Mouse (Mus musculus) G1E (cell line): ENCODE data around the gene Tpm1. TPM values are rescaled to one million over a fixed set of nuclear protein-coding genes. Genes with fewer than 3 reads are reported as not detected.

Experiments used
- ATAC-seq: 2 replicates; pipeline ENCODE4 v1.8.0; 2016; ENCODE audit warnings: mild to moderate bottlenecking; ENCODE audit not compliant: insufficient number of reproducible peaks, poor library complexity, low FRiP score, severe bottlenecking; ENCODE audit errors: extremely low read depth
- DNase-seq: peaks from one replicate; pipeline ENCODE4 v3.0.0; 2012; ENCODE audit warnings: low spot score
- H3K27me3 ChIP-seq: 2 replicates; pipeline ENCODE4 v1.6.1; 2012; ENCODE audit warnings: mild to moderate bottlenecking, low read length, inconsistent platforms; ENCODE audit not compliant: insufficient read depth
- H3K36me3 ChIP-seq: replicated peaks from 2 replicates; pipeline ENCODE3; 2012; ENCODE audit warnings: mild to moderate bottlenecking, inconsistent platforms
- H3K4me1 ChIP-seq: 2 replicates; pipeline ENCODE4 v1.6.1; 2012; ENCODE audit warnings: low read depth, low read length, inconsistent platforms, mixed read lengths; ENCODE audit not compliant: insufficient read depth
- H3K4me3 ChIP-seq: 2 replicates; pipeline ENCODE4 v1.5.1; 2012; ENCODE audit warnings: low read depth, mild to moderate bottlenecking, inconsistent platforms, low read length, moderate library complexity, mixed read lengths
- H3K9me3 ChIP-seq: replicated peaks from 2 replicates; pipeline ENCODE4 v1.6.1; 2012; ENCODE audit warnings: inconsistent platforms
- CTCF ChIP-seq: IDR thresholded peaks from 2 replicates; pipeline ENCODE4 v1.5.1; 2012; ENCODE audit warnings: low read depth, low read length, inconsistent platforms, mixed read lengths
- GATA1 ChIP-seq: IDR thresholded peaks from 2 replicates; pipeline ENCODE4 v1.6.1; 2012; ENCODE audit warnings: borderline replicate concordance, low read length, inconsistent platforms, mixed read lengths
- GATA2 ChIP-seq: IDR thresholded peaks from 2 replicates; pipeline ENCODE4 v1.6.1; 2012; ENCODE audit warnings: low read depth, low read length, inconsistent platforms, borderline replicate concordance
- POLR2AphosphoS5 ChIP-seq: IDR thresholded peaks from 2 replicates; pipeline ENCODE4 v1.6.1; 2012; ENCODE audit warnings: low read depth, low read length, inconsistent platforms; ENCODE audit not compliant: insufficient replicate concordance
- TAL1 ChIP-seq: conservative IDR thresholded peaks from 2 replicates; pipeline ENCODE4 v1.6.1; 2012; ENCODE audit warnings: low read depth, low read length, inconsistent platforms, mixed read lengths
- polyA plus RNA-seq: library from polyadenylated mRNA; stranded (reverse); fragments of >175 nt; gene quantifications from 2 replicates; pipeline ENCODE4 v1.2.3, GENCODE M21; 2012
- total RNA-seq, 2 experiments: library from RNA; stranded (forward) in 1 of 2; stranded (reverse) in 1 of 2; fragments of 200-1000 nt in 1 of 2; fragments of >200 nt in 1 of 2; fragmentation: Nextera tagmentation in 1 of 2; gene quantifications; 2 replicates each; pipeline ENCODE4 v1.2.3; 2014 to 2017

Gene Tpm1
- total RNA-seq (2014; fragmentation: Nextera tagmentation) (182 and 191 TPM in 2 replicates), total RNA-seq (2017) (168 and 171 TPM in 2 replicates), polyA plus RNA-seq (69.7 and 98.8 TPM in 2 replicates)

DNA sequence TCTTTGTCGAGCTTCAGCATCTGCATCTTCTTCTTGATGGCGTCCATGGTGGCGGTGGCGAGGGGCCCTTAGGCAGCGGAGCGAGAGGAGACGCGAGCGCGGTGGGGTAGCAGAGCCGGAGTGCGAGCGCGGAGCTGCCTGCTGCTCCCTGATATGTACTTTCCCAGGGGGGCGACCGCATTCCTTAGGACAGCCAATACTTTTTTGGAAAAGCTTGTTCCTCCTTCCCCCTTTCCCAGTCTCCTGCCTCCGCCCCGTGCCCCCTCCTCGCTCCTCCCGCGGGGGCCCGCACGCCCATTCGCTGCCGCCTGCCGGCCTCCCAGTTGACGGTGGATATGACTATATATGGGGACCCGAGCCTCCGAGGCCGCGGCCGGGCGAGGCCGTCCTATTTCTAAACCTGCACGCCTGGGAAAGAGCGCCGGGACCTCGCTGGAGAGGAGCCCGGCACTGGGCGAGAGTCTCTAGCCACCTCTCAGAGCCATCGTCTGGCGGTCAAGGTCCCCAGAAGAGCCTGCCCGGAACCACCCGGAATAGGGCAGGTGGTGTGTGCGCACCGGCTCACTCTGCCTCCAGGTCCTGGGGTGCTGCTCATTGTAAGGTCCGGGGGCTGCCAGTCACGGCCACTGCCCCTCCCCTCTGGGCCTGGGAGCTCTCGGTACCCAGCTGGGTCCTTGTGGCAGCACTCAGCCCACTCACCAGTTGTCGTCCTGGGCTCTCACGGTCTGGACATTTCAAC is at the start of gene Tpm1:
TSS of gene Tpm1 (minus strand) at position 321 of the 739 bp plus-strand sequence.
- TF ChIP-seq GATA1 (no peak), CTCF (no peak), TAL1 (no peak), GATA2 (no peak), POLR2AphosphoS5 (no peak)
- Histone ChIP-seq H3K36me3 (no peaks in the 10 kb centered on the region), H3K9me3 (0 out of 2 replicates have a peak, but pooled peaks cover 4% of the 10 kb centered on the region), H3K27me3 (peaks cover 63% of the 10 kb centered on the region), H3K4me3 (no peak within 1 kb of the TSS; the same call in 1 of the 2 replicates), H3K4me1 (peaks cover 44% of the 10 kb centered on the region)
- no peak for ATAC-seq
- DNase-seq, result no peak

DNA sequence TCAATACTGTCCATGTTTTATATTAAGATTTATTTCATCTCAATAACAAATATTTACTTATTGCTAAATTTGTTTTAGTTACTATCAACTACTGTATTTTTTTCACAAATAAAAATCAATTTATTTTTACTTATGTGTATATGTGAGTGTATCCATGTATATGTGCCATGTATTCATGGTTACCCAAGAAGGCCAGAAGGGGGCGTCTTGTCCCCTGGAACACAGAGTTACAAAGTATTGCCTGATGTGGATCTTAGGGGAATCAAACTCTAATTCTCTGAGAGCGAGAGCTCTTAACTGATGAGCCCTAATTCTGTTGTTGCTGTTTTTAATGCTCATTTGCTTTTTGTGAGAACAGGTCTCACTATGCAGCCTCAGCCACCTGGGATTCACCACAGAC is 45.2 kb upstream of the Tpm1 start:
- no peaks in the 10 kb centered on the region for H3K9me3 ChIP-seq

DNA sequence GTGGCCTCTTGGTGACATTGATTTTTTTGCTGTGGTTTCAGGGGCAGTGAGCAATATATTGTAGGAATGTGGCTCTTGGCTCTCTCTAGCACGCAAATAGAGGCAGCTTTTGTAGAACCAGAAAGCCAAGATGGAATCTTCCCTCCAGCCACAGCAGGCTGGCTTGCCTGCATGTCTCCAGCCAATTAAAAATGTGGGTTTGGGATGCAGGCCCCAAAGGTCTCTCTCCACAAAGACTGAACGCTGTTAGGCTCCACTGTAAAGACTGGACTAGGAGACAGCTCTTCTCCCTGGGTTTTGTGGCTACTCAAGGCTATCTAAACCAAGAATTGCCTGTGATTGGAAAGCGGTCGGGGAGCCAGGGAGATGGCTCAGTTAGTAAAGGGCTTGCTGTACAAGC is 43.0 kb upstream of the Tpm1 start:
- no peak for DNase-seq

More for the DNA sequence above, 45.2 kb upstream of the Tpm1 start:
- no peak overlapping the region for H3K4me3 ChIP-seq
- TF ChIP-seq POLR2AphosphoS5 (no peak), GATA2 (no peak), TAL1 (no peak), GATA1 (no peak), CTCF (no peak)
- no peaks in the 10 kb centered on the region for H3K4me1 ChIP-seq
- ATAC-seq, result no peak
- no peak for DNase-seq
- peaks cover 5% of the 10 kb centered on the region for H3K27me3 ChIP-seq
- no peaks in the 10 kb centered on the region for H3K36me3 ChIP-seq

DNA sequence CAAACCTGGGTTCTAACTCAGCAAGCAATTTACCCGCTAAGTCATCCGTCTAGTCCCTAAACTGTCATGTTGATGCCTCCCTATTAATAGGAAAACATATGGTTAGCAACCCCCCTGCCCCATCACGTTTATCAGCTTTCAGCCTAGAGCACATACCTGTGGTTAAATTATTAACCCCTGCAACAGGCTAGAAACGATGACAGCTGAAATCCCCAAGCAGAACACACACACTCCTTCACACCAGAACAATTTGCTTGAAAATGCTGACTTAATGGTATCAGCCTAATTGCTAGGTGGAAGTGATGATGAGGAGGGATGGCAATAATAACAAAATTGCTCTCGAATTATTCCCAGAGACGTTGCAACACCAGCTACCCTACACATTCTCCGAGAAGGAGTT is 42.4 kb upstream of the Tpm1 start:
- H3K36me3 ChIP-seq, result no peaks in the 10 kb centered on the region
- ATAC-seq (no peak), DNase-seq (no peak)
- H3K4me3 ChIP-seq, result no peak overlapping the region
- no peaks in the 10 kb centered on the region for H3K9me3 ChIP-seq
- H3K4me1 ChIP-seq, result no peaks in the 10 kb centered on the region
- TF ChIP-seq CTCF (no peak), TAL1 (no peak), GATA2 (no peak), GATA1 (no peak), POLR2AphosphoS5 (no peak)
- no peaks in the 10 kb centered on the region; the same call in 1 of the 2 replicates for H3K27me3 ChIP-seq

More for the DNA sequence above, 43.0 kb upstream of the Tpm1 start:
- H3K4me3 ChIP-seq, result no peak overlapping the region
- TF ChIP-seq POLR2AphosphoS5 (no peak), CTCF (no peak), GATA2 (no peak), TAL1 (no peak), GATA1 (no peak)
- no peaks in the 10 kb centered on the region for H3K36me3 ChIP-seq
- no peaks in the 10 kb centered on the region; the same call in 1 of the 2 replicates for H3K27me3 ChIP-seq
- H3K4me1 ChIP-seq, result no peaks in the 10 kb centered on the region
- H3K9me3 ChIP-seq, result no peaks in the 10 kb centered on the region
- ATAC-seq, result no peak

DNA sequence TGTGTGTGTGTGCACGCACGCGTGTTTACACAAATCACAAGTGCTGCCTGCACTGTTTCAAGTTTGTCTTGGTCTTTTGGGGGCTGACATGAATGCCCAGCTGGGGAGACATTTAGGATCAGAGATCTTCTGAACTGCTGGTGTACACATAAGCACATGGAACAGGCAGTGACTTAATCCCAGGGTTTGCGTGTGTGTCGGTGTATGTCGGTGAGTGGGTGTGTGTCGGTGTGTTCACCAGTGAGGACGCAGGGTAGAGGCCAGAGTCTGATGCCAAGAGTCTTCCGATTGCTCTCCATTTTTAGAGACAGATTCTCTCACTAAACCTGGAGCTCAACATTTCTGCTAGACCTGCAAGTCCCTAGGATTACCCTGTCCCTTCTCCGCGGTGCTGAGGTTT is 41.9 kb upstream of the Tpm1 start:
- no peaks in the 10 kb centered on the region for H3K4me1 ChIP-seq
- no peaks in the 10 kb centered on the region for H3K36me3 ChIP-seq
- no peak overlapping the region for H3K4me3 ChIP-seq
- ATAC-seq (no peak), DNase-seq (no peak)
- no peak for TF ChIP-seq POLR2AphosphoS5
- no peak for TF ChIP-seq GATA2
- no peak for TF ChIP-seq CTCF
- TF ChIP-seq TAL1, result no peak
- TF ChIP-seq GATA1, result no peak
- H3K9me3 ChIP-seq, result no peaks in the 10 kb centered on the region
- H3K27me3 ChIP-seq, result no peaks in the 10 kb centered on the region; the same call in 1 of the 2 replicates

DNA sequence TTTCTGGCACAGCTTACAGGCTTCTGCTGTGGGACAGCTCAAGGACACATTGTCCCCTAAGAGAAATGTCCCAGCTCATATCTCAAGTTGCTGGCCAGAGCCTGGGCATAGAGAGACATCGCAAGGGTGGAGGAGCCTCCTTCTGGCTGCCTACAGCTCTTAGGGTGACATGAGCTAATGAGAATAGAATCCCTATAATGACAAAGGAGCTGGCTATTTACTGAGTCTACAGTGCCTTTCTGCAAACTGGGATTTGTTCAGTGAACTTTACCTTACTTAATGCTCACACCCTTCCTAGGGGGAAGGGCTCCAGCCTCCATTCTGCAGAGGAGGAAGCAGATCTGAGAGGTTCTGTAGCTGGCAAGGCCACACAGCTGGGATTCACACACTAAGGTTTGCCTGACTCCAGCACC is 41.4 kb upstream of the Tpm1 start:
- H3K36me3 ChIP-seq, result no peaks in the 10 kb centered on the region
- TF ChIP-seq GATA2, result no peak
- no peak for TF ChIP-seq POLR2AphosphoS5
- no peak for TF ChIP-seq GATA1
- TF ChIP-seq CTCF, result no peak
- TF ChIP-seq TAL1, result no peak

More for the DNA sequence above, 41.4 kb upstream of the Tpm1 start:
- no peaks in the 10 kb centered on the region for H3K9me3 ChIP-seq
- no peaks in the 10 kb centered on the region; the same call in 1 of the 2 replicates for H3K27me3 ChIP-seq
- no peak for ATAC-seq
- H3K4me3 ChIP-seq, result no peak overlapping the region
- DNase-seq, result no peak
- H3K4me1 ChIP-seq, result no peaks in the 10 kb centered on the region
